Comparison of ENCODE assay signal across 7 mouse cellular contexts in the genomic region with DNA sequence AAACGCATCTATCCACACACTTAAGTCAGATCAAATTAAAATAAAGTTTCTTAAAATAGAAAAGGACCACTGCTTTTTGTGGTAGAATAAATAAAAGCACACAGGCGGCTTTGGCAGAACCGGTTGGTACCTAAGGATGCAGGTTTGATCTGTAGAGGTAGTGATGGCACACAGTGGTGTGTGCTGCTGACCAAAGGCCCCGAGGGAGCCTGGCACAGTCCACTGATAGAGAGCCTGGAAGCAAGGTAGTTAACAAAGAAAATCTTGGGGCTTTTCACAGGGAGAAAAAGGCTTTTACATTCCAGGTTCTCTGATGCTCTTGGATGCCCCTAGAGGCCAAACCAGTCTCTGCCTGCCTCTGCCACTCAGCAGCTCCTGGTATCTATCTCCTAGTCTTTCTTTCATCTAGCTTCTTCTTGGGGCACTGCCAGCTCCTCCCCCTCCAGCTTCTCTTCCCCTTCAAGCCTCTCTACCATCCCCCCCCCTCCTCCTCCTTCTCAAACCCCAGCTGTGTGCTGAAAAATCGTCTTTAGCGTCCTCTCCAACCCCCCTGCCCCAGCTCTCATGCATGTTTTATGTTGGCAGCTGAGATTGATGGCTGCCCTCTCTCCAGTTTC.
A peak's percentile ranks its signal among the peaks of the same experiment; 100 is the strongest.
DNase-seq lines count a peak whose midpoint lies in the region; ATAC-seq and TF ChIP-seq lines count a peak whose summit lies in the region.

No protein-coding gene starts in this region.

- in situ Hi-C loops in Patski (cut with MboI; ENCODE audit: low pct_unique_long_range_greater_than_20kb), result no loop called here

- H3K36me3 ChIP-seq in lung, postnatal 0 days (ENCODE audit: insufficient read depth, low read length), result no peaks in the 10 kb centered on the region

- TF ChIP-seq CTCF in Patski (IDR thresholded peaks at IDR 0.05), result peak; percentile 88
- peak; percentile 76 for TF ChIP-seq CTCF in lung, postnatal 0 days (IDR thresholded peaks at IDR 0.05)

- H3K4me2 ChIP-seq in lung, postnatal 0 days (replicated peaks; ENCODE audit: low read depth, low read length), result no peak overlapping the region

- 30% methylated on average over 6 of the region's 6 CpGs for WGBS in lung, postnatal 0 days

- no peak for DNase-seq in Patski (ENCODE audit: low read depth, low spot score)
- DNase-seq in cerebellum, postnatal 36 days, result peak; percentile 78 to 84
- peak; percentile 23 to 27 for DNase-seq in gastrocnemius, adult 8-10 months (ENCODE audit: low spot score in 2 of 2)
- DNase-seq in layer of hippocampus, adult 11-12 months (ENCODE audit: low spot score), result peak; percentile 82
- DNase-seq in lung, postnatal 0 days (ENCODE audit: low spot score), result peak; percentile 75
- peak; percentile 80 for DNase-seq in right cerebral cortex, adult 18-20 months

- H3K27ac ChIP-seq in lung, postnatal 0 days (ENCODE audit: low read length), result no peak overlapping the region

- ATAC-seq in CD4-positive, CD25-positive, alpha-beta regulatory T cell, adult 4 months, result peak; percentile 53
- no peak for ATAC-seq in Patski
- ATAC-seq in lung, postnatal 0 days, result no peak

- H3K27me3 ChIP-seq in Patski, result no peaks in the 10 kb centered on the region
- no peaks in the 10 kb centered on the region for H3K27me3 ChIP-seq in lung, postnatal 0 days (replicated peaks; ENCODE audit: insufficient read depth, low read length)

- TF ChIP-seq EP300 in lung, postnatal 0 days (IDR thresholded peaks at IDR 0.05), result no peak

- CTCF ChIA-PET in Patski (lab: Charles Lee), result interaction anchor here (1.1 to 2.2 kb wide), 2 partner anchors 9 to 42 kb away, joined by 5 to 6 read pairs; no protein-coding TSS in a partner anchor

- no peak overlapping the region for H3K4me3 ChIP-seq in lung, postnatal 0 days (ENCODE audit: low read depth, low read length)

- no peak overlapping the region for H3K9ac ChIP-seq in lung, postnatal 0 days (replicated peaks; ENCODE audit: low read depth)

- POLR2A ChIA-PET in Patski (lab: Charles Lee), result no interaction called here

- H3K9me3 ChIP-seq in lung, postnatal 0 days (ENCODE audit: low read length), result no peaks in the 10 kb centered on the region

- 0 out of 2 replicates have a peak, but pooled peaks cover 3% of the 10 kb centered on the region for H3K4me1 ChIP-seq in lung, postnatal 0 days (ENCODE audit: insufficient read depth, low read depth, low read length)
